Comparison of ENCODE assay signal across 13 mouse cellular contexts in genomic region chr19:28608747-28609146, GRCm38 (mm10).
DNase-seq lines count a peak whose midpoint lies in the region; ATAC-seq lines count a peak whose summit lies in the region.
"Had no signal": no experiment of that assay in that cellular context is flagged by ENCODE, and none has a peak within 500 bp of the region (broad histone marks: within the 10 kb centered on the region; RNA-seq: fewer than 3 reads in every experiment).

No protein-coding gene starts in this region.

- no peak overlapping the region for H3K4me3 ChIP-seq in limb, embryonic 13.5 days
- no peak overlapping the region for H3K4me3 ChIP-seq in limb, embryonic 10.5 days
- no peak overlapping the region for H3K4me3 ChIP-seq in embryonic facial prominence, embryonic 14.5 days (ENCODE audit: low read depth, low read length)
- no peak overlapping the region for H3K4me3 ChIP-seq in hindbrain, embryonic 15.5 days
- no peak overlapping the region for H3K4me3 ChIP-seq in neural tube, embryonic 15.5 days (replicated peaks)
- no peak overlapping the region for H3K4me3 ChIP-seq in kidney, embryonic 14.5 days (ENCODE audit: low read length)

- H3K4me1 ChIP-seq in limb, embryonic 13.5 days = peaks cover 24% of the 10 kb centered on the region
- peaks cover 13% of the 10 kb centered on the region for H3K4me1 ChIP-seq in limb, embryonic 10.5 days
- peaks cover 11% of the 10 kb centered on the region for H3K4me1 ChIP-seq in embryonic facial prominence, embryonic 14.5 days (ENCODE audit: control insufficient read depth, insufficient read depth, low read length)
- H3K4me1 ChIP-seq in hindbrain, embryonic 15.5 days (replicated peaks) = no peaks in the 10 kb centered on the region; the same call in 1 of the 2 replicates
- H3K4me1 ChIP-seq in neural tube, embryonic 15.5 days = 0 out of 2 replicates have a peak, but pooled peaks cover 4% of the 10 kb centered on the region
- H3K4me1 ChIP-seq in kidney, embryonic 14.5 days (ENCODE audit: control insufficient read depth, insufficient read depth, low read length) = no peaks in the 10 kb centered on the region

- H3K9ac ChIP-seq in limb, embryonic 13.5 days = no peak overlapping the region
- H3K9ac ChIP-seq in embryonic facial prominence, embryonic 14.5 days (ENCODE audit: low read depth, low read length) = no peak overlapping the region; the same call in 1 of the 2 replicates
- H3K9ac ChIP-seq in hindbrain, embryonic 15.5 days = no peak overlapping the region
- H3K9ac ChIP-seq in neural tube, embryonic 15.5 days (replicated peaks) = no peak overlapping the region
- H3K9ac ChIP-seq in kidney, embryonic 14.5 days (ENCODE audit: low read depth, low read length) = no peak overlapping the region

- no peaks in the 10 kb centered on the region for H3K36me3 ChIP-seq in limb, embryonic 13.5 days
- H3K36me3 ChIP-seq in limb, embryonic 10.5 days = no peaks in the 10 kb centered on the region
- H3K36me3 ChIP-seq in embryonic facial prominence, embryonic 14.5 days (ENCODE audit: control insufficient read depth, insufficient read depth, low read length) = no peaks in the 10 kb centered on the region
- no peaks in the 10 kb centered on the region for H3K36me3 ChIP-seq in hindbrain, embryonic 15.5 days
- no peaks in the 10 kb centered on the region for H3K36me3 ChIP-seq in neural tube, embryonic 15.5 days
- no peaks in the 10 kb centered on the region for H3K36me3 ChIP-seq in kidney, embryonic 14.5 days (ENCODE audit: control insufficient read depth, insufficient read depth, low read length)

- no peak for ATAC-seq in limb, embryonic 13.5 days (ENCODE audit: low FRiP score, low read depth)
- ATAC-seq in embryonic facial prominence, embryonic 14.5 days (ENCODE audit: low read depth) = peak; percentile 55; the same call in 1 of the 2 replicates
- peak; percentile 38; the same call in 1 of the 2 replicates for ATAC-seq in hindbrain, embryonic 15.5 days (ENCODE audit: low FRiP score, low read depth)
- no peak for ATAC-seq in neural tube, embryonic 15.5 days (ENCODE audit: low FRiP score)
- ATAC-seq in kidney, embryonic 14.5 days (ENCODE audit: low FRiP score, low TSS enrichment) = no peak

- WGBS in limb, embryonic 13.5 days = 83% methylated on average over 5 of the region's 5 CpGs
- 89% methylated on average over 5 of the region's 5 CpGs for WGBS in limb, embryonic 10.5 days
- 60% methylated on average over 5 of the region's 5 CpGs for WGBS in embryonic facial prominence, embryonic 14.5 days
- 17% methylated on average over 5 of the region's 5 CpGs for WGBS in hindbrain, embryonic 15.5 days
- WGBS in neural tube, embryonic 15.5 days = 35% methylated on average over 5 of the region's 5 CpGs
- WGBS in kidney, embryonic 14.5 days = 91% methylated on average over 5 of the region's 5 CpGs

- DNase-seq in limb, embryonic 10.5 days (ENCODE audit: low spot score) = no peak
- peak; percentile 48 for DNase-seq in embryonic facial prominence, embryonic 14.5 days (ENCODE audit: low spot score)
- DNase-seq in frontal cortex, postnatal 10 days (ENCODE audit: low spot score in 2 of 2) = no peak
- no peak for DNase-seq in left cerebral cortex, adult 18-20 months (ENCODE audit: low spot score in 2 of 2)
- DNase-seq: cerebellum, adult 9-11 months; kidney, postnatal 25 days; retina, postnatal 1 day; thymus, postnatal 4 days had no signal

- H3K9me3 ChIP-seq in limb, embryonic 13.5 days = no peaks in the 10 kb centered on the region
- H3K9me3 ChIP-seq in limb, embryonic 10.5 days (replicated peaks) = no peaks in the 10 kb centered on the region
- H3K9me3 ChIP-seq in embryonic facial prominence, embryonic 14.5 days (ENCODE audit: control insufficient read depth, low read length) = no peaks in the 10 kb centered on the region
- H3K9me3 ChIP-seq in hindbrain, embryonic 15.5 days = no peaks in the 10 kb centered on the region
- H3K9me3 ChIP-seq in neural tube, embryonic 15.5 days (replicated peaks) = no peaks in the 10 kb centered on the region
- H3K9me3 ChIP-seq in kidney, embryonic 14.5 days (ENCODE audit: control insufficient read depth, low read length) = no peaks in the 10 kb centered on the region

- H3K27ac ChIP-seq in limb, embryonic 13.5 days = 0 out of 2 replicates have a peak overlapping the region, but pooled peaks have one; percentile 0
- H3K27ac ChIP-seq in limb, embryonic 10.5 days = no peak overlapping the region
- peak overlapping the region; percentile 69 for H3K27ac ChIP-seq in embryonic facial prominence, embryonic 14.5 days (replicated peaks; ENCODE audit: low read depth, low read length)
- peak overlapping the region; percentile 43 for H3K27ac ChIP-seq in hindbrain, embryonic 15.5 days (replicated peaks)
- H3K27ac ChIP-seq in neural tube, embryonic 15.5 days (replicated peaks) = 0 out of 2 replicates have a peak overlapping the region, but pooled peaks have one; percentile 18
- H3K27ac ChIP-seq in kidney, embryonic 14.5 days (ENCODE audit: low read depth, low read length) = no peak overlapping the region

- no peaks in the 10 kb centered on the region for H3K27me3 ChIP-seq in limb, embryonic 13.5 days
- H3K27me3 ChIP-seq in limb, embryonic 10.5 days (ENCODE audit: low read depth, poor library complexity, severe bottlenecking) = no peaks in the 10 kb centered on the region
- no peaks in the 10 kb centered on the region for H3K27me3 ChIP-seq in embryonic facial prominence, embryonic 14.5 days (replicated peaks; ENCODE audit: control insufficient read depth, insufficient read depth, low read length)
- no peaks in the 10 kb centered on the region for H3K27me3 ChIP-seq in hindbrain, embryonic 15.5 days
- no peaks in the 10 kb centered on the region for H3K27me3 ChIP-seq in neural tube, embryonic 15.5 days (replicated peaks)
- H3K27me3 ChIP-seq in kidney, embryonic 14.5 days (ENCODE audit: control insufficient read depth, insufficient read depth, low read length) = no peaks in the 10 kb centered on the region
- H3K27me3 ChIP-seq: CH12.LX had no signal

- H3K4me2 ChIP-seq in limb, embryonic 13.5 days (replicated peaks) = no peak overlapping the region
- no peak overlapping the region for H3K4me2 ChIP-seq in embryonic facial prominence, embryonic 14.5 days (ENCODE audit: low read depth, low read length)
- no peak overlapping the region for H3K4me2 ChIP-seq in hindbrain, embryonic 15.5 days
- no peak overlapping the region for H3K4me2 ChIP-seq in neural tube, embryonic 15.5 days
- H3K4me2 ChIP-seq in kidney, embryonic 14.5 days (replicated peaks; ENCODE audit: low read depth, low read length) = no peak overlapping the region

Comparison
In these comparisons a context has a peak if more than half of its experiments do, and no peak if none do; other contexts are left out.
1. H3K27ac ChIP-seq: peak in limb, embryonic 13.5 days (single experiment), embryonic facial prominence, embryonic 14.5 days (single experiment), hindbrain, embryonic 15.5 days (single experiment) and neural tube, embryonic 15.5 days (single experiment); none in limb, embryonic 10.5 days (single experiment) and kidney, embryonic 14.5 days (single experiment).
2. ATAC-seq: peak in embryonic facial prominence, embryonic 14.5 days (single experiment) and hindbrain, embryonic 15.5 days (single experiment); none in limb, embryonic 13.5 days (single experiment), neural tube, embryonic 15.5 days (single experiment) and kidney, embryonic 14.5 days (single experiment).